Mouse (Mus musculus) cerebellum, adult 2 months (tissue): ENCODE results near the gene Cox4i2. TPM values are rescaled to one million over a fixed set of nuclear protein-coding genes. Genes with fewer than 3 reads are reported as not detected.

ENCODE experiments used
- DNase-seq, 2 experiments: peaks; one replicate each; pipeline ENCODE4 v3.0.0; 2021
- H3K27ac ChIP-seq: fragments of 200-500 bp; 2 replicates; pipeline ENCODE4 v1.5.1; 2012; ENCODE audit warnings: low read length, control low read depth, inconsistent platforms; ENCODE audit not compliant: insufficient read depth
- H3K27me3 ChIP-seq: fragments of 200-500 bp; 2 replicates; pipeline ENCODE4 v1.6.1; 2012; ENCODE audit warnings: inconsistent platforms, mild to moderate bottlenecking, low read length, moderate library complexity; ENCODE audit not compliant: control insufficient read depth, insufficient read depth
- H3K4me1 ChIP-seq: fragments of 200-500 bp; 2 replicates; pipeline ENCODE4 v1.6.1; 2011; ENCODE audit warnings: low read length; ENCODE audit not compliant: control insufficient read depth, insufficient read depth
- H3K4me3 ChIP-seq: fragments of 200-500 bp; replicated peaks from 2 replicates; pipeline ENCODE3; 2011; ENCODE audit warnings: mild to moderate bottlenecking, low read depth, low read length, control low read depth; ENCODE audit not compliant: insufficient read depth
- CTCF ChIP-seq: fragments of 200-500 bp; IDR thresholded peaks from 2 replicates; pipeline ENCODE4 v1.5.1; 2011; ENCODE audit warnings: low read depth, mild to moderate bottlenecking, control low read depth, low read length, moderate library complexity, borderline replicate concordance; ENCODE audit not compliant: insufficient read depth
- POLR2A ChIP-seq: fragments of 200-500 bp; IDR thresholded peaks from 2 replicates; pipeline ENCODE4 v1.6.1; 2011; ENCODE audit warnings: low read length, control low read depth, borderline replicate concordance; ENCODE audit not compliant: insufficient read depth
- WGBS: fragments of 180-500 bp; shearing (Covaris S2); methylation state at CpG from one replicate; pipeline ENCODE4 v1.1.7; 2018; 5-methylcytosine and 5-hydroxymethylcytosine counted together
- polyA plus RNA-seq: library from polyadenylated mRNA; depleted of rRNA; stranded (reverse); fragments of >200 nt; gene quantifications from 2 replicates; pipeline ENCODE4 v1.2.3, GENCODE M21; 2012

Gene Cox4i2
- polyA plus RNA-seq, 1 experiment, result 9.2 TPM

GRCm38 (mm10) chr2:152736090-152736601 is 17.8 kb upstream of the Cox4i2 start, which contains the start of gene Id1:
Gene Id1, plus strand, starts transcription at chr2:152736251.
- Histone ChIP-seq H3K27me3 (no peaks in the 10 kb centered on the region), H3K4me3 (peak within 1 kb of the TSS; percentile 76), H3K4me1 (peaks cover 16% of the 10 kb centered on the region; the same call in 1 of the 2 replicates), H3K27ac (0 out of 2 replicates have a peak within 1 kb of the TSS, but pooled peaks have one; percentile 41)
- WGBS, result 3% methylated on average over 28 of the region's 28 CpGs
- TF ChIP-seq CTCF (no peak), POLR2A (peak; percentile 43; the same call in 1 of the 2 replicates)
- peak; percentile 47 to 56 for DNase-seq

GRCm38 (mm10) chr2:152736748-152737147 is 17.2 kb upstream of the Cox4i2 start:
- no peak overlapping the region for H3K27ac ChIP-seq
- peak; percentile 40 to 44 for DNase-seq
- H3K4me1 ChIP-seq, result peaks cover 16% of the 10 kb centered on the region; the same call in 1 of the 2 replicates
- WGBS, result 2% methylated on average over 22 of the region's 22 CpGs
- H3K4me3 ChIP-seq, result peak overlapping the region; percentile 76
- TF ChIP-seq CTCF, result no peak
- TF ChIP-seq POLR2A, result no peak
- H3K27me3 ChIP-seq, result no peaks in the 10 kb centered on the region

- no peaks in the 10 kb centered on the region for H3K27me3 ChIP-seq
- 62% methylated on average over 10 of the region's 10 CpGs for WGBS
- H3K27ac ChIP-seq, result peak overlapping the region; percentile 57
- DNase-seq, result no peak
- TF ChIP-seq CTCF (no peak), POLR2A (no peak)
- H3K4me1 ChIP-seq, result peaks cover 16% of the 10 kb centered on the region; the same call in 1 of the 2 replicates
- H3K4me3 ChIP-seq, result peak overlapping the region; percentile 76
Observed at GRCm38 (mm10) chr2:152737306-152738221, 16.4 kb upstream of the Cox4i2 start.

GRCm38 (mm10) chr2:152738341-152738740 is 15.6 kb upstream of the Cox4i2 start:
- 85% methylated on average over 2 of the region's 2 CpGs for WGBS
- Histone ChIP-seq H3K27ac (peak overlapping the region; percentile 57; the same call in 1 of the 2 replicates), H3K4me3 (no peak overlapping the region), H3K27me3 (no peaks in the 10 kb centered on the region), H3K4me1 (peaks cover 16% of the 10 kb centered on the region; the same call in 1 of the 2 replicates)
- DNase-seq, result no peak
- TF ChIP-seq POLR2A (no peak), CTCF (no peak)

GRCm38 (mm10) chr2:152739031-152739841 is 14.7 kb upstream of the Cox4i2 start:
- peak; percentile 36 for DNase-seq
- Histone ChIP-seq H3K27ac (peak overlapping the region; percentile 28; the same call in 1 of the 2 replicates), H3K27me3 (no peaks in the 10 kb centered on the region), H3K4me3 (peak overlapping the region; percentile 51), H3K4me1 (peaks cover 16% of the 10 kb centered on the region; the same call in 1 of the 2 replicates)
- WGBS, result 9% methylated on average over 36 of the region's 36 CpGs
- TF ChIP-seq POLR2A (no peak), CTCF (no peak)

GRCm38 (mm10) chr2:152739842-152740260 is 14.1 kb upstream of the Cox4i2 start:
- 91% methylated on average over 3 of the region's 3 CpGs for WGBS
- no peak for DNase-seq
- TF ChIP-seq POLR2A, result no peak
- no peak for TF ChIP-seq CTCF
- no peaks in the 10 kb centered on the region for H3K27me3 ChIP-seq
- H3K4me1 ChIP-seq, result peaks cover 16% of the 10 kb centered on the region; the same call in 1 of the 2 replicates
- H3K27ac ChIP-seq, result peak overlapping the region; percentile 28; the same call in 1 of the 2 replicates
- H3K4me3 ChIP-seq, result no peak overlapping the region

- Histone ChIP-seq H3K27me3 (no peaks in the 10 kb centered on the region), H3K4me3 (no peak overlapping the region), H3K4me1 (peaks cover 16% of the 10 kb centered on the region; the same call in 1 of the 2 replicates), H3K27ac (no peak overlapping the region)
- TF ChIP-seq POLR2A (no peak), CTCF (no peak)
- DNase-seq, result no peak
- 97% methylated on average over 5 of the region's 5 CpGs for WGBS
Observed at GRCm38 (mm10) chr2:152740490-152740889, 13.5 kb upstream of the Cox4i2 start.
